In the genomic region with DNA sequence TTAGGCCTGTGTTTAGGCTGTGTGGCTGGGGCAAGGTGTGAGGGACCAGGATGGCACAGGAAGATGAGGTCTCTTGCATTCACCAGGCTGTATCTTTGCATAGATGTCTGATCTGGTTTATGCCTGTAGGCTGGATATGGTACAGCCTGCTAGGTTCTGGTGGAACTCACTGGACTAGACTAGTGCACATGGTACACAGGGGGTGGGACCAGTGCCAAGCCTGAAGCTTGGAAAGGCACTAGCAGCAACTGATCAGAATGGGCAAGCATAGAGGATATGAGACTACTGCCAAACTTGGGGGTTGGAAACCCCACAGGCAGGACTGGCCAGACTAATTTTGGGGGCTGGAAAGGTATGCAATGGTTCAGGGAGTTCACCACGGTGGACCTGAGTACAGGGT, we compare ENCODE assay signal across 16 mouse cellular contexts. TPM values are rescaled to one million over a fixed set of nuclear protein-coding genes. Genes with fewer than 3 reads are reported as not detected.
DNase-seq lines count a peak whose midpoint lies in the region; ATAC-seq lines count a peak whose summit lies in the region.
"Had no signal": no experiment of that assay in that cellular context is flagged by ENCODE, and none has a peak within 500 bp of the region (broad histone marks: within the 10 kb centered on the region; RNA-seq: fewer than 3 reads in every experiment).

No protein-coding gene starts in this region.

- H3K4me1 ChIP-seq in forebrain, embryonic 15.5 days, result no peaks in the 10 kb centered on the region
- no peaks in the 10 kb centered on the region for H3K4me1 ChIP-seq in forebrain, embryonic 10.5 days
- no peaks in the 10 kb centered on the region for H3K4me1 ChIP-seq in midbrain, embryonic 13.5 days (replicated peaks)
- H3K4me1 ChIP-seq in midbrain, embryonic 10.5 days, result no peaks in the 10 kb centered on the region
- H3K4me1 ChIP-seq: heart, embryonic 12.5 days; limb, embryonic 12.5 days had no signal

- no peak overlapping the region for H3K4me2 ChIP-seq in forebrain, embryonic 15.5 days (replicated peaks)
- H3K4me2 ChIP-seq in midbrain, embryonic 13.5 days (replicated peaks), result no peak overlapping the region
- H3K4me2 ChIP-seq: heart, embryonic 12.5 days; limb, embryonic 12.5 days had no signal

- peaks cover 8% of the 10 kb centered on the region for H3K36me3 ChIP-seq in forebrain, embryonic 15.5 days
- peaks cover 9% of the 10 kb centered on the region for H3K36me3 ChIP-seq in forebrain, embryonic 10.5 days (replicated peaks)
- peaks cover 12% of the 10 kb centered on the region; the same call in 1 of the 2 replicates for H3K36me3 ChIP-seq in midbrain, embryonic 13.5 days
- peaks cover 7% of the 10 kb centered on the region for H3K36me3 ChIP-seq in midbrain, embryonic 10.5 days

- H3K27me3 ChIP-seq in forebrain, embryonic 15.5 days, result no peaks in the 10 kb centered on the region
- no peaks in the 10 kb centered on the region for H3K27me3 ChIP-seq in forebrain, embryonic 10.5 days (ENCODE audit: poor library complexity, severe bottlenecking)
- no peaks in the 10 kb centered on the region for H3K27me3 ChIP-seq in midbrain, embryonic 13.5 days
- no peaks in the 10 kb centered on the region for H3K27me3 ChIP-seq in midbrain, embryonic 10.5 days (ENCODE audit: low read depth, poor library complexity, severe bottlenecking)
- H3K27me3 ChIP-seq: heart, embryonic 12.5 days; limb, embryonic 12.5 days had no signal

- no peaks in the 10 kb centered on the region for H3K9me3 ChIP-seq in forebrain, embryonic 15.5 days
- no peaks in the 10 kb centered on the region for H3K9me3 ChIP-seq in forebrain, embryonic 10.5 days
- no peaks in the 10 kb centered on the region for H3K9me3 ChIP-seq in midbrain, embryonic 13.5 days
- H3K9me3 ChIP-seq in midbrain, embryonic 10.5 days (replicated peaks), result no peaks in the 10 kb centered on the region
- H3K9me3 ChIP-seq: heart, embryonic 12.5 days; limb, embryonic 12.5 days had no signal

- no peak for DNase-seq in forebrain, embryonic 10.5 days (ENCODE audit: extremely low spot score, low spot score)
- no peak for DNase-seq in midbrain, embryonic 10.5 days (ENCODE audit: low spot score)
- DNase-seq in cerebellum, postnatal 14 days, result peak; percentile 64 to 70
- DNase-seq in ovary, adult 18-20 months (ENCODE audit: low spot score), result no peak
- DNase-seq in layer of hippocampus, adult 9-10 months (ENCODE audit: low spot score), result no peak
- DNase-seq: adrenal gland, adult 2 months; B cell, adult 2 months; kidney, adult 8-10 months; lung, postnatal 14 days; right cerebral cortex, postnatal 25 days; thymus, postnatal 36 days had no signal

- 0 out of 2 replicates have a peak, but pooled peaks have one; percentile 43 for ATAC-seq in forebrain, embryonic 15.5 days (replicated peaks)
- peak; percentile 53 for ATAC-seq in midbrain, embryonic 13.5 days

- no peak overlapping the region for H3K4me3 ChIP-seq in forebrain, embryonic 15.5 days
- no peak overlapping the region for H3K4me3 ChIP-seq in forebrain, embryonic 10.5 days
- no peak overlapping the region for H3K4me3 ChIP-seq in midbrain, embryonic 13.5 days (replicated peaks)
- no peak overlapping the region for H3K4me3 ChIP-seq in midbrain, embryonic 10.5 days
- H3K4me3 ChIP-seq: heart, embryonic 12.5 days; left cerebral cortex, adult 2 months; limb, embryonic 12.5 days had no signal

- WGBS in forebrain, embryonic 15.5 days, result 84% methylated on average over 1 of the region's 1 CpGs
- 91% methylated on average over 1 of the region's 1 CpGs for WGBS in forebrain, embryonic 10.5 days
- WGBS in midbrain, embryonic 13.5 days, result 86% methylated on average over 1 of the region's 1 CpGs
- 96% methylated on average over 1 of the region's 1 CpGs for WGBS in midbrain, embryonic 10.5 days

- no peak overlapping the region for H3K9ac ChIP-seq in forebrain, embryonic 15.5 days (replicated peaks)
- H3K9ac ChIP-seq in midbrain, embryonic 13.5 days (replicated peaks), result no peak overlapping the region
- H3K9ac ChIP-seq: heart, embryonic 12.5 days; limb, embryonic 12.5 days had no signal

- H3K27ac ChIP-seq in forebrain, embryonic 15.5 days (replicated peaks), result no peak overlapping the region
- no peak overlapping the region for H3K27ac ChIP-seq in forebrain, embryonic 10.5 days
- H3K27ac ChIP-seq in midbrain, embryonic 13.5 days, result no peak overlapping the region
- no peak overlapping the region for H3K27ac ChIP-seq in midbrain, embryonic 10.5 days (replicated peaks)
- H3K27ac ChIP-seq: left cerebral cortex, adult 2 months; limb, embryonic 12.5 days had no signal

RNA-seq across cellular contexts. Expression of gene Kdm4c, which starts 35.2 kb away (rescaled TPM):
- 18.3 and 18.5 TPM in 2 replicates for polyA plus RNA-seq in forebrain, embryonic 15.5 days (2015; fragmentation: Nextera tagmentation; extraction: Ambion mirVana)
- 9.0 and 9.9 TPM in 2 replicates for polyA plus RNA-seq in forebrain, embryonic 10.5 days (2016; fragmentation: Nextera tagmentation; extraction: Ambion mirVana)
- polyA plus RNA-seq in midbrain, embryonic 13.5 days (2015; fragmentation: Nextera tagmentation; extraction: Ambion mirVana), result 17.2 and 17.6 TPM in 2 replicates
- 9.5 and 12.5 TPM in 2 replicates for polyA plus RNA-seq in midbrain, embryonic 10.5 days (2016; fragmentation: Nextera tagmentation; extraction: Ambion mirVana)

Comparison
In these comparisons a context has a peak if more than half of its experiments do, and no peak if none do; other contexts are left out.
1. DNase-seq: peak in cerebellum, postnatal 14 days (2 of 2); none in forebrain, embryonic 10.5 days (single experiment), midbrain, embryonic 10.5 days (single experiment), ovary, adult 18-20 months (single experiment) and layer of hippocampus, adult 9-10 months (single experiment).